Mouse (Mus musculus): ENCODE data around the gene Col4a4. TPM values are rescaled to one million over a fixed set of nuclear protein-coding genes. Genes with fewer than 3 reads are reported as not detected.

Gene Col4a4
- polyA plus RNA-seq, 1 experiment from 2014 or later: 0.10 TPM

DNA sequence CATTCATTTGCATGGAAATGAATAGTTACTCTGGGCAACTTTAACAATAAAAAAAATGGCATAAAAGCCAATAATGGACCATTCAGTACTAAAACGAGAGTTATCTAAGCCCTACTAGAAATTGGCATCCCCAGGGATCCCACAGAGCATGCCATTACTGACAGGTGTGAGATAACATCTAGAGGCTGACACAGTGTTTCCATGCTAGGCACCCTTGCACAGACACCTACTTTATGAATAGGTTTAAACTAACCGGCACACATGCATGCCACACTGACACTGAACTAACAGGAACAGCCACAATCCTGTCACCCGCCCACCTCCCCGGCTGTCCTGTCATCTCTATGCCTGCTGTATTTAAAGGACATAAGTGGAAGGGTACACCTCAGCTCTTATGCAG lies 58.7 kb downstream of the Col4a4 start:
- no peaks in the 10 kb centered on the region for H3K4me1 ChIP-seq
- H3K4me3 ChIP-seq: no peak overlapping the region
- no peak overlapping the region for H3K4me2 ChIP-seq (replicated peaks)
- H3K27ac ChIP-seq: no peak overlapping the region
- H3K9ac ChIP-seq: no peak overlapping the region
- 78% methylated on average over 4 of the region's 4 CpGs for WGBS
- no peaks in the 10 kb centered on the region for H3K9me3 ChIP-seq
- no peaks in the 10 kb centered on the region for H3K36me3 ChIP-seq
- no peak for ATAC-seq (ENCODE audit: low FRiP score, low read depth)
- no peaks in the 10 kb centered on the region for H3K27me3 ChIP-seq (replicated peaks)

DNA sequence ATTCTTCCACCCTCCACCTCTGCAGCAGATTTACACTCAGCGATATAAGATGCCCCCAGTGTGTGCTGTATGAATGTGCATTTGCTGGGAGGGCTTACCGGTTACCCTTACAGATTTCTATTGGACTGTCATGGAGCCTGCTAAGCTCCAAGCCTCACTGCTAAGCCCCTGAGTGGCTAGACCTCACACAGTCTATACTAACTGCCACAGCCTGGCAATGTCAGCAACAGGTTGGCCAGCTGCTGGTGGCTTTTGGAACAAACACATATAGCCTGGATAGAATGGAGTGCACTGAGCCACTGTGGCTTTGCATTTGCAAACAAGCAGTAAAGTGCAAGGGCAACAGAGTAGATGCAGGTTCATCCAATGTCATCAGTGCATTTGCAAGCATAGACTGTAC lies 94.7 kb downstream of the Col4a4 start:
- Histone ChIP-seq H3K27me3 (replicated peaks) (no peaks in the 10 kb centered on the region), H3K4me1 (no peaks in the 10 kb centered on the region), H3K4me2 (replicated peaks) (no peak overlapping the region), H3K4me3 (no peak overlapping the region), H3K9me3 (no peaks in the 10 kb centered on the region), H3K27ac (no peak overlapping the region), H3K36me3 (no peaks in the 10 kb centered on the region), H3K9ac (no peak overlapping the region)
- WGBS: 94% methylated on average over 2 of the region's 2 CpGs
- no peak for ATAC-seq (ENCODE audit: low FRiP score, low read depth)

DNA sequence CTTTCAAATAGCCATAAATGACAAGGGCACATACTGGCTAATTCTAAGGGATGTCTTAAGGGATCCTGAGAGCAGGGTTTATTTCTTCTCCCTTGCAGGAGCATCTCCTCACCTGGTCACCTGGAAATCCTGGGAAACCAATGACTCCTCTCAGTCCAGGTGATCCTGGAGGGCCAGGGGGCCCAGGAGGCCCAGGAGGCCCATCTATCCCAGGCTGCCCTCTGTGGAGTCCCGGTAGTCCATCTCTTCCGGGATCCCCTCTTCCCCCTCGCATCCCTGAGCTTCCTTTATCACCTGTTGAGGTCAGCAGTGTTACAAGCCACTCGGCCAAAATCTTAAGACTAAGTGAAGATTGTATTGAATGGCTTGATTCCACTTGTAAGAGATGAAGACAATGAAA lies 100.3 kb downstream of the Col4a4 start:
- Histone ChIP-seq H3K27me3 (replicated peaks) (no peaks in the 10 kb centered on the region), H3K9ac (no peak overlapping the region), H3K4me1 (no peaks in the 10 kb centered on the region), H3K4me2 (replicated peaks) (no peak overlapping the region), H3K9me3 (no peaks in the 10 kb centered on the region), H3K36me3 (no peaks in the 10 kb centered on the region), H3K4me3 (no peak overlapping the region), H3K27ac (no peak overlapping the region)
- 86% methylated on average over 4 of the region's 4 CpGs for WGBS
- ATAC-seq (ENCODE audit: low FRiP score, low read depth): no peak

DNA sequence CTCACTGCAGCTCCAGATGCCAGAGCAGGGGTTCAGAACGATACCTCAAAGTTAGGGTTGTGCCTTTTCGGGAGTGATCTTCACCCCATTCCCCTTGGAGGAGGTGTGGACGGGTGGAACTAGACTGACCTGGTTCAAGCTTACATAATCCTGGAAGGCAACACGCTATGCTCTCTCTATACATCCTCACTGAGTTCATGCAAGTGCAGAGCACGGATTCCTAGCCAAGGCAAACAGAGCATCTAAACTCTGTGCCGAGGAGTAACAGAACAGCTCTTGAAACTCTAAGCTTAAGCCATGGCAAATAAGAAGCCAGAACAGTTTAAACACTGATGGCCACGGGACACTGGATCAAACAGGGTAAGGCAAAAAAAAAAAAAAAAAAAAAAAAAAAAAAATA lies 104.3 kb downstream of the Col4a4 start:
- Histone ChIP-seq H3K27ac (no peak overlapping the region), H3K4me2 (replicated peaks) (no peak overlapping the region)
- WGBS: 86% methylated on average over 7 of the region's 7 CpGs

DNA sequence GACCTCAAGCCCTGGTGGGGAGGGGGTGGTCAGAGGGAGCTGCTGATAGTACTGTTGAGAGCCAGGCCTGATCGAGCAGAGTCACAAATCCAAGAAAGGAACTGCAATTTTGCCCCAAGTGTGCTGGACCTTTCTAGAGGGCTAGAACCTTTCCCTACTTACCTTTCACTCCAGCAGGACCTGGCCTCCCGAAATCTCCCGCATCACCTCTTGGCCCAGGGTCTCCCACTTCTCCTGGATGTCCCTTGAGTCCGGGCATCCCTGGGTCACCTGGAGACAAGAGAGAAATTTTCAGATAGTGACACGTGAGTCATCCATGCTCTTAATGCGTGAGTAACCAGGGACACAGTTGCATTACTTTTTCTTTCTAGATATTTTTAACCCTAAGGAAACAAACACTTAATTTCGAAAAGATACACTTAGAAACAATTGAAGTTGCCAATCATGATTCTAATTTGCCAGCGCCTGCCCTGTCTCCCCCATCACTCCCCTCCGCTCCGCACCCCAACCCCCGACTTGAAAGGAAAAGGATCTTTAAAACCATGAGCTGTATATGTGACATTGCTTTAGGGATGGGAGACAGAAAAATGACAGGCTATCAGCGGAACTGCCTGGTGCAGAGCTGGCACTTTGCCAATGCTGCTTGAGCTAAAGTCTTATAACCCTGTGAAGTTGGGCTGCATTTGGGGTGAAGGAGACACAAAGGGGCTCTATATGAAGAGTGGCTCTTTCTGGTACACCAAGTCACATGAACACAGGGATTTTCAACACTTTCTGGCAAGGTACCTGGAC lies 106.8 kb downstream of the Col4a4 start:
- Histone ChIP-seq H3K9ac (no peak overlapping the region), H3K9me3 (no peaks in the 10 kb centered on the region), H3K4me1 (peaks cover 18% of the 10 kb centered on the region), H3K27me3 (replicated peaks) (no peaks in the 10 kb centered on the region), H3K36me3 (no peaks in the 10 kb centered on the region), H3K27ac (no peak overlapping the region), H3K4me3 (no peak overlapping the region), H3K4me2 (replicated peaks) (no peak overlapping the region)
- WGBS: 93% methylated on average over 12 of the region's 12 CpGs
- ATAC-seq (ENCODE audit: low FRiP score, low read depth): no peak

More for the DNA sequence above, 104.3 kb downstream of the Col4a4 start:
- no peaks in the 10 kb centered on the region for H3K36me3 ChIP-seq
- no peaks in the 10 kb centered on the region for H3K4me1 ChIP-seq
- H3K27me3 ChIP-seq (replicated peaks): no peaks in the 10 kb centered on the region
- no peaks in the 10 kb centered on the region for H3K9me3 ChIP-seq
- ATAC-seq (ENCODE audit: low FRiP score, low read depth): no peak
- H3K4me3 ChIP-seq: no peak overlapping the region
- H3K9ac ChIP-seq: no peak overlapping the region

DNA sequence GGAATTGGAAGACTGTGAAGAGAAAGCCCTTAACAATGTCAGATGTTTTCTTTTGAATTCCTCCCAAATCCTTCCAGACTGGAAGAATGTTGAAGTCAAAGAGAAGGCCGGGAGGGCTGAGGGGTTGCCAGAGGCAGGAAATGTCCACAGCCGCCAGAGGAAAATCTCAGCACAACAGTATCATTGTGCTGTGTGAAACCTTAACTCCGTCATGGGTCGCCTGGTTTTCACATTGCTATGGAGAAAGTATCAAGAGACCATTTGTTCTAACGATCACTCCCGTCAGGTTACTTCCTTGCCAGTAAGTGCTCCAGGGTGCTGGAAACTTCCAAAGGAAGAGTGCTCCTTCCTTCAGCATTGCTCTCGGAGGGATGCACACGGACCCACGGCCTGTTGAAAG lies 109.9 kb downstream of the Col4a4 start:
- peaks cover 29% of the 10 kb centered on the region for H3K4me1 ChIP-seq
- no peak overlapping the region for H3K9ac ChIP-seq
- H3K4me2 ChIP-seq (replicated peaks): peak overlapping the region; percentile 25; the same call in 1 of the 2 replicates
- H3K27ac ChIP-seq: no peak overlapping the region
- no peaks in the 10 kb centered on the region for H3K9me3 ChIP-seq
- 6% methylated on average over 9 of the region's 9 CpGs for WGBS
- ATAC-seq (ENCODE audit: low FRiP score, low read depth): 0 out of 2 replicates have a peak, but pooled peaks have one; percentile 19
- no peaks in the 10 kb centered on the region for H3K27me3 ChIP-seq (replicated peaks)
- H3K36me3 ChIP-seq: no peaks in the 10 kb centered on the region
- no peak overlapping the region for H3K4me3 ChIP-seq

DNA sequence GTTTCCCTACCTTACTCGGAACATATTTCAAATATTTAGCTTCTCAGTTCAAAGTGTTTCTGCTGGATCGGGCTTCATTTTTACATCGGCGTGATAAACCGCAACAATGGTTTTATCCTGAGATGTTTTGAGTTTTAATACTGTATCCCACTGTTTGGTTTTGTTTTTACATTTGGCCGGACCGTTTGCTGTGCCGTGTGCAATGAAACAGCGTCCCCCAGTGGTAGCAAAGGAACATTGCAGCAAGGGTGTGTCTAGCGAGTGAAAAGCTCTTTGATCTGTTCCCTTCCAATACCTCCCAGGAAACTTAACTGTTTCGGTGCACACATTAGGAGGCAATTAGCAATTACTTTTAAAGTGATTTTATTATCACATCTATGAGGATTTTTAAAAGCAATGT lies 110.4 kb downstream of the Col4a4 start:
- H3K36me3 ChIP-seq: no peaks in the 10 kb centered on the region
- H3K9ac ChIP-seq: no peak overlapping the region
- ATAC-seq (ENCODE audit: low FRiP score, low read depth): peak; percentile 54
- peaks cover 29% of the 10 kb centered on the region for H3K4me1 ChIP-seq
- no peak overlapping the region for H3K4me3 ChIP-seq
- no peak overlapping the region for H3K27ac ChIP-seq
- peak overlapping the region; percentile 25 for H3K4me2 ChIP-seq (replicated peaks)
- no peaks in the 10 kb centered on the region for H3K27me3 ChIP-seq (replicated peaks)
- no peaks in the 10 kb centered on the region for H3K9me3 ChIP-seq
- 39% methylated on average over 11 of the region's 11 CpGs for WGBS

DNA sequence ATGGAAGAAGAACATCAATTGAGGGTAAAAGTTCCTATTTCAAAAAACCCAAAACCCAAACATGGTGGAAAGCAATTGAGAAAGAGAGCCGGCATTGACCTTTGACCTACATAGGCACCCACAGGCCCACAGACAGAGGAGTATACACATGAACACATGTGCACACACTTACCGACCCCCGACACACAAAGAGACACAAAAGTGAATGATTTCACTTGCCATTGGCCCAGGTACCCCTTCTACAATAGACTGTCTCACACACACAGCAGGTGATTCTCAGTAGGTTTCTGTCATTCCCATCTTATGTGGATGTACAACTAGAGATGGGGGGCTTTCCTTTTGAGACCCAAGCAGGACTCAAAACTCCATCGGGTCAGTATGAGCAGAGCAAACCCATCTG lies 110.8 kb downstream of the Col4a4 start:
- Histone ChIP-seq H3K27me3 (replicated peaks) (no peaks in the 10 kb centered on the region), H3K9ac (no peak overlapping the region), H3K9me3 (no peaks in the 10 kb centered on the region), H3K36me3 (no peaks in the 10 kb centered on the region), H3K4me2 (replicated peaks) (peak overlapping the region; percentile 25; the same call in 1 of the 2 replicates), H3K27ac (no peak overlapping the region), H3K4me1 (peaks cover 29% of the 10 kb centered on the region), H3K4me3 (no peak overlapping the region)
- 53% methylated on average over 4 of the region's 4 CpGs for WGBS
- ATAC-seq (ENCODE audit: low FRiP score, low read depth): 0 out of 2 replicates have a peak, but pooled peaks have one; percentile 14

DNA sequence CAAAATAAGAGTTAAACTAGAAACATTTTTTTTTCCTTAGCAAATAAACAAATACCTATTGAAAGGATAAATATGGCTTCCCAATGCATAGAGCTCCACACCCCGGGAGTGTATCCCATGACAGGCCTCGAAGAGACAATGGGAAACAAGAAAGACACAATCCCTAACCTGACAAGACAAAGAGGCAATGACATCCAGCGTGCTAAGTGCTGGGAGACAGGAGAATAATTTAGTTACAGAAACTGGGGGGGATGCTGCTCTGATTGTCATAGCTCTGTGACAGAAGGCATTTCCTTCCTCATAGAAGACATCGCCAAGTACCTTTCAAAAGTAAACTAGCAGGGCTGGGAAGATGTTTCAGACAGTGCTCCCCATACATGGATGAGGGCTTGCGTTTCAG lies 111.4 kb downstream of the Col4a4 start:
- peaks cover 29% of the 10 kb centered on the region for H3K4me1 ChIP-seq
- H3K27me3 ChIP-seq (replicated peaks): no peaks in the 10 kb centered on the region
- H3K27ac ChIP-seq: no peak overlapping the region
- H3K9ac ChIP-seq: no peak overlapping the region
- H3K4me2 ChIP-seq (replicated peaks): no peak overlapping the region
- ATAC-seq (ENCODE audit: low FRiP score, low read depth): no peak
- H3K9me3 ChIP-seq: no peaks in the 10 kb centered on the region
- 37% methylated on average over 5 of the region's 5 CpGs for WGBS
- H3K36me3 ChIP-seq: no peaks in the 10 kb centered on the region
- H3K4me3 ChIP-seq: no peak overlapping the region

DNA sequence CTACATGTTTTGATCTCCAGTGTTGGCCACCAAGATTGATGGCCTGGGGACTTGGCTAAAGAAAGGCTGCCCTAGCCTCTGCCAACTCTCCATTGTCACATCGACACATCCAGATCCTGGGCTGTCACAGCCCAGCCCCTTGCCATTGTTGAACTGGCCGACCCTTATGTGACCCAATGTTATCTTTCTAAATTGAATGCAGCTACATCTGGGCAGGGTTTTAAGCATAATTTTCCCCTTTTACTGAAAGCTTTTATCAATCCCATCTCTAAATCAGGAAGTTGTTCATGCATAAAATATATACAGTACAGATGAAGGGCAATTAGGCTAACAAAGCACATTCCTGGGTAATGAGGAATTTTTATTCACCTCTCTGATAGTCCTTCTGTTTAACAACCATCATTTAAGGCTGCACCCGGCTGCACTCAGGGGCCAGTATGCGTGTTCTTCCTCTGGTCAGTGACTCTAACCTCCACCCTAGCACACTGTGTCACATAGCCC lies 112.1 kb downstream of the Col4a4 start:
- H3K9ac ChIP-seq: no peak overlapping the region
- H3K4me3 ChIP-seq: no peak overlapping the region
- H3K36me3 ChIP-seq: no peaks in the 10 kb centered on the region
- H3K4me2 ChIP-seq (replicated peaks): no peak overlapping the region
- no peaks in the 10 kb centered on the region for H3K27me3 ChIP-seq (replicated peaks)
- peaks cover 29% of the 10 kb centered on the region for H3K4me1 ChIP-seq
- ATAC-seq (ENCODE audit: low FRiP score, low read depth): peak; percentile 66; the same call in 1 of the 2 replicates
- no peaks in the 10 kb centered on the region for H3K9me3 ChIP-seq
- 11% methylated on average over 4 of the region's 4 CpGs for WGBS
- H3K27ac ChIP-seq: no peak overlapping the region

DNA sequence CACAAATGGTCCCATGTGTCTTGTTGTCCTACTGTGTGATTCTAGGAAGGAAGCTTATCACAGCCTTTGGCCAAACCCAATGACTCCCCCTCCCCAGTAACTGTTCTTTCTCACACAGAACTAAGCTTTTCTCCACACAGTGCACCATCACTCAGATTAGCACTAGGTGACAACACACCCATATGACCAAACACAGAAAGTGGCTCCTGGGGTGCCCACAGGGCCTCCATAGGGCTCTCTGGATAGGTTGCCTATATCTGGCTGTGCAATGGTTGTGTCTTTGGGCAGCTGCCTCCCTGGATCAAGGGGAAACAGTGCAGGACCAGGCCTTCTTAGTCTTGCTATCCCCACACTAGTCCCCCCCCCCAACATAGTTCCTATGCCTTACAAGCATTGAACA lies 113.2 kb downstream of the Col4a4 start:
- no peak for ATAC-seq (ENCODE audit: low FRiP score, low read depth)
- no peaks in the 10 kb centered on the region for H3K9me3 ChIP-seq
- no peaks in the 10 kb centered on the region for H3K27me3 ChIP-seq (replicated peaks)
- peaks cover 29% of the 10 kb centered on the region for H3K4me1 ChIP-seq
- no peak overlapping the region for H3K4me3 ChIP-seq
- no peak overlapping the region for H3K27ac ChIP-seq
- no peak overlapping the region for H3K4me2 ChIP-seq (replicated peaks)
- no peak overlapping the region for H3K9ac ChIP-seq
- no peaks in the 10 kb centered on the region for H3K36me3 ChIP-seq

DNA sequence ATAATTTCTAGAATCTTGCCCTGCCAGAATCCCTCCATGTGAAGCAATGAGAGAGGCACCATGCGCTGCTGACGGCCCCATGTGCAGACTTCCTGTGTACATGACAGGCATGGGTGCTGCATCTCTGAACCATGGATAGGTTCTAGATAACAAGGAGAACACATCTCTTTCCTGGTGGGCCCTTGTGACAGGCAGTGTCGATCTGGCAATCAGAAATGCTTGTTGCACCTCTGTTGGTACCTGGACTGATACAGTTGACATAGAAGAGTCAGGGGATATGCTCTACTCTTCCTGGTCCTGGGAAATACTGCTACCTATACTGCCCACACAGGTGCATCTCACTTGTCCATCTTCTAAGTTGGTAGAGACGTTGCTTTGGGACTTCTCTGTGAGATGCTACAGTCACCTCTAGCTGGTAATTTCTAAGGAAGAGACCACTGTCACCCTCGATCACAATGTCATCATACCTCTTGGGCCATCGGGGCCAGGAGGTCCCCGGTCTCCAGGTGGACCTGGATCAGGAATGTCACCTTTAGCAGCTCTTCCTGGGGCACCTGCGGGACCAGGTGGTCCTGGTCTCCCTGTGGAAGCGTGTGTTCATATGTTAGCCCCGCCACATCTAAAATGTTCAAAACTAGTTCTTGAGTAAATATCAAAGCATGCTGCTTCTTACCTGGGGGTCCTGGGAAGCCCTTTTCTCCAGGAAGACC lies 116.0 kb downstream of the Col4a4 start:
- H3K27me3 ChIP-seq (replicated peaks): no peaks in the 10 kb centered on the region
- H3K27ac ChIP-seq: no peak overlapping the region
- no peak overlapping the region for H3K4me3 ChIP-seq
- 92% methylated on average over 10 of the region's 10 CpGs for WGBS
- no peaks in the 10 kb centered on the region for H3K36me3 ChIP-seq
- no peak for ATAC-seq (ENCODE audit: low FRiP score, low read depth)
- no peak overlapping the region for H3K4me2 ChIP-seq (replicated peaks)
- H3K9me3 ChIP-seq: no peaks in the 10 kb centered on the region
- no peak overlapping the region for H3K9ac ChIP-seq
- H3K4me1 ChIP-seq: peaks cover 17% of the 10 kb centered on the region
